Mouse (Mus musculus): Measurements from ENCODE around the gene Klf4. TPM values are rescaled to one million over a fixed set of nuclear protein-coding genes. Genes with fewer than 3 reads are reported as not detected.

The Klf4 gene
- total and polyA plus RNA-seq, 3 experiments = 0.51 to 2.9 (median 1.3) TPM

DNA sequence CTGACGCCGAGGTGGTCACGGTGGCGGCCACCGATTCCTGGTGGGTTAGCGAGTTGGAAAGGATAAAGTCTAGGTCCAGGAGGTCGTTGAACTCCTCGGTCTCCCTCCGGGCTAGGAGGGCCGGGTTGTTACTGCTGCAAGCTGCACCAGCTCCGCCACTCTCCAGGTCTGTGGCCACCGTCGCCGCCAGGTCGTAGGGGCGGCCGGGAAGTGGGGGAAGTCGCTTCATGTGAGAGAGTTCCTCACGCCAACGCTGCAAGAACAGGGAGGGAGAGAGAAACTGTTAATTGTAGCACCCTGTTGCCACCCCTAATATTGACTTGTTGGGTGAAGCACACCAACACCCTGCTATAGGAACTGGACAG is 1.6 kb downstream of the Klf4 start:
- in situ Hi-C loops (cut with MboI; ENCODE audit: low pct_ligation_motif_present, low pct_unique_long_range_greater_than_20kb, low sequenced_read_pairs) = loop anchor here (10.0 kb wide), 2 partner anchors 294 to 684 kb away; no protein-coding TSS in a partner anchor
- no peak overlapping the region for H3K9ac ChIP-seq (ENCODE audit: insufficient read depth, low read depth)

GRCm38 (mm10) chr4:55530236-55530635 is 2.0 kb downstream of the Klf4 start:
- Histone ChIP-seq H3K4me2 (ENCODE audit: insufficient read depth, low read depth, poor library complexity, severe bottlenecking) (peak overlapping the region; percentile 61), H3K36me3 (replicated peaks in 1 of 2; ENCODE audit: control insufficient read depth in 1 of 2, insufficient read depth in 1 of 2, low read length in 1 of 2) (peaks cover 0 to 14% of the 10 kb centered on the region in 2 experiments), H3K27ac (ENCODE audit: insufficient read depth, low read depth) (no peak overlapping the region), H3K4me1 (ENCODE audit: control insufficient read depth in 1 of 2, insufficient read depth in 2 of 2) (peaks cover 16 to 18% of the 10 kb centered on the region in 2 experiments), H3K4me3 (replicated peaks in 1 of 3; ENCODE audit: low read depth in 2 of 3, low read length in 2 of 3, poor library complexity in 1 of 3) (no peak overlapping the region), H3K9ac (ENCODE audit: insufficient read depth, low read depth) (no peak overlapping the region), H3K9me3 (replicated peaks; ENCODE audit: low read length) (peaks cover 15% of the 10 kb centered on the region), H3K27me3 (replicated peaks) (no peaks in the 10 kb centered on the region), H3K79me2 (replicated peaks; ENCODE audit: control insufficient read depth, extremely low read depth, insufficient read depth, poor library complexity, severe bottlenecking) (no peaks in the 10 kb centered on the region)
- in situ Hi-C loops (cut with MboI; ENCODE audit: low pct_ligation_motif_present, low pct_unique_long_range_greater_than_20kb, low sequenced_read_pairs) (loop anchor here (10.0 kb wide), 2 partner anchors 295 to 685 kb away; no protein-coding TSS in a partner anchor), dilution Hi-C loops (cut with MboI; ENCODE audit: extremely low pct_ligation_motif_present, extremely low pct_unique_long_range_greater_than_20kb, low sequenced_read_pairs) (no loop called here)
- DNase-seq (ENCODE audit: extremely low read depth) = no peak
- TF ChIP-seq EP300 (IDR thresholded peaks at IDR 0.05; ENCODE audit: low read length) (no peak), NRF1 (IDR thresholded peaks at IDR 0.05; ENCODE audit: low read depth, low read length) (peak; percentile 58), CTCF (conservative IDR thresholded peaks at IDR 0.05 in 1 of 2, IDR thresholded peaks at IDR 0.05 in 1 of 2; ENCODE audit: low read depth in 2 of 2, low read length in 2 of 2) (peak in 1 of 2 experiments; percentile 69; a peak in 2 of 4 replicates), NELFE (IDR thresholded peaks at IDR 0.05; ENCODE audit: low read depth, low read length) (0 out of 2 replicates have a peak, but pooled peaks have one; percentile 21), KAT2A (IDR thresholded peaks at IDR 0.05; ENCODE audit: insufficient replicate concordance, low read length) (no peak), TCF12 (IDR thresholded peaks at IDR 0.05; ENCODE audit: low read depth, low read length) (no peak; the same call in 1 of the 2 replicates), SMC3 (IDR thresholded peaks at IDR 0.05; ENCODE audit: low read depth, low read length) (peak; percentile 62), SIN3A (IDR thresholded peaks at IDR 0.05; ENCODE audit: low read length) (no peak), RAD21 (IDR thresholded peaks at IDR 0.05; ENCODE audit: low read depth, low read length) (peak; percentile 39), MAX (IDR thresholded peaks at IDR 0.05; ENCODE audit: low read length) (no peak), USF1 (IDR thresholded peaks at IDR 0.05; ENCODE audit: low read depth, low read length) (no peak), MAZ (IDR thresholded peaks at IDR 0.05; ENCODE audit: low read depth, low read length) (no peak)

More for the DNA sequence above, 1.6 kb downstream of the Klf4 start:
- peaks cover 0 to 14% of the 10 kb centered on the region in 2 experiments for H3K36me3 ChIP-seq (replicated peaks in 1 of 2; ENCODE audit: control insufficient read depth in 1 of 2, insufficient read depth in 1 of 2, low read length in 1 of 2)
- H3K27me3 ChIP-seq (replicated peaks) = no peaks in the 10 kb centered on the region
- no peak for DNase-seq (ENCODE audit: extremely low read depth)
- H3K27ac ChIP-seq (ENCODE audit: insufficient read depth, low read depth) = no peak overlapping the region
- TF ChIP-seq CHD2 (IDR thresholded peaks at IDR 0.05; ENCODE audit: low read length) (no peak), NELFE (IDR thresholded peaks at IDR 0.05; ENCODE audit: low read depth, low read length) (no peak), SIN3A (IDR thresholded peaks at IDR 0.05; ENCODE audit: low read length) (no peak), SMC3 (IDR thresholded peaks at IDR 0.05; ENCODE audit: low read depth, low read length) (no peak), ETS1 (conservative IDR thresholded peaks at IDR 0.05; ENCODE audit: low read depth, low read length) (no peak), PAX5 (IDR thresholded peaks at IDR 0.05; ENCODE audit: low read length) (no peak), USF2 (conservative IDR thresholded peaks at IDR 0.05; ENCODE audit: low read depth, low read length) (no peak), MEF2A (IDR thresholded peaks at IDR 0.05; ENCODE audit: borderline replicate concordance, low read depth, low read length) (no peak), ELF1 (IDR thresholded peaks at IDR 0.05; ENCODE audit: low read depth, low read length) (no peak), ZNF384 (IDR thresholded peaks at IDR 0.05; ENCODE audit: low read depth, low read length) (no peak), MXI1 (IDR thresholded peaks at IDR 0.05; ENCODE audit: low read depth, low read length) (no peak)
- peak overlapping the region in 1 of 3 experiments; percentile 45 for H3K4me3 ChIP-seq (replicated peaks in 1 of 3; ENCODE audit: low read depth in 2 of 3, low read length in 2 of 3, poor library complexity in 1 of 3)
- dilution Hi-C loops (cut with MboI; ENCODE audit: extremely low pct_ligation_motif_present, extremely low pct_unique_long_range_greater_than_20kb, low sequenced_read_pairs) = no loop called here
- no peaks in the 10 kb centered on the region for H3K79me2 ChIP-seq (replicated peaks; ENCODE audit: control insufficient read depth, extremely low read depth, insufficient read depth, poor library complexity, severe bottlenecking)
- peaks cover 15% of the 10 kb centered on the region for H3K9me3 ChIP-seq (replicated peaks; ENCODE audit: low read length)
- peaks cover 16 to 18% of the 10 kb centered on the region in 2 experiments for H3K4me1 ChIP-seq (ENCODE audit: control insufficient read depth in 1 of 2, insufficient read depth in 2 of 2)
- H3K4me2 ChIP-seq (ENCODE audit: insufficient read depth, low read depth, poor library complexity, severe bottlenecking) = peak overlapping the region; percentile 61

Data from CH12.LX (cell line).